1 mouse cellular context compared by ENCODE assay signal in genomic region chr17:35105740-35106389, GRCm38 (mm10).
A peak's percentile ranks its signal among the peaks of the same experiment; 100 is the strongest.
TF ChIP-seq lines count a peak whose summit lies in the region.

No protein-coding gene starts in this region.

TF ChIP-seq in MEL, 35 proteins besides CTCF, POLR2A, EP300 and RAD21:
- no peak for TF ChIP-seq ELF1 (IDR thresholded peaks at IDR 0.05; ENCODE audit: low read depth, low read length)
- TF ChIP-seq SIN3A (IDR thresholded peaks at IDR 0.05; ENCODE audit: low read length): peak; percentile 60; the same call in 1 of the 2 replicates
- TF ChIP-seq MYC (IDR thresholded peaks at IDR 0.05; ENCODE audit: low read depth, low read length): 0 out of 2 replicates have a peak, but pooled peaks have one; percentile 33
- no peak for TF ChIP-seq TBP (IDR thresholded peaks at IDR 0.05; ENCODE audit: low read depth, low read length)
- peak; percentile 52; the same call in 1 of the 2 replicates for TF ChIP-seq HCFC1 (IDR thresholded peaks at IDR 0.05; ENCODE audit: low read depth, low read length)
- TF ChIP-seq MAZ (IDR thresholded peaks at IDR 0.05; ENCODE audit: low read depth, low read length): peak; percentile 60; the same call in 1 of the 2 replicates
- TF ChIP-seq MAFK (IDR thresholded peaks at IDR 0.05; ENCODE audit: borderline replicate concordance, low read depth, low read length): no peak
- no peak for TF ChIP-seq TAL1 (IDR thresholded peaks at IDR 0.05; ENCODE audit: low read length)
- peak; percentile 12; the same call in 1 of the 2 replicates for TF ChIP-seq TCF12 (IDR thresholded peaks at IDR 0.05; ENCODE audit: low read depth, low read length)
- TF ChIP-seq MYB (IDR thresholded peaks at IDR 0.05; ENCODE audit: low read depth, low read length): no peak
- peak; percentile 85 for TF ChIP-seq ZC3H11A (IDR thresholded peaks at IDR 0.05; ENCODE audit: low read depth, low read length)
- peak; percentile 93 for TF ChIP-seq ZNF384 (IDR thresholded peaks at IDR 0.05; ENCODE audit: low read depth, low read length)
- TF ChIP-seq SMC3 (IDR thresholded peaks at IDR 0.05; ENCODE audit: low read depth, low read length): peak; percentile 87
- no peak for TF ChIP-seq JUND (IDR thresholded peaks at IDR 0.05; ENCODE audit: low read depth, low read length)
- TF ChIP-seq NRF1 (IDR thresholded peaks at IDR 0.05; ENCODE audit: insufficient read depth, low read depth, low read length, poor library complexity, severe bottlenecking): no peak
- peak; percentile 32; the same call in 1 of the 2 replicates for TF ChIP-seq ETS1 (IDR thresholded peaks at IDR 0.05; ENCODE audit: low read depth, low read length)
TF ChIP-seq in MEL: peak in this region for 9.
